Mouse (Mus musculus) spleen, adult 2 months (tissue): Measurements from ENCODE around the gene Herpud1. TPM values are rescaled to one million over a fixed set of nuclear protein-coding genes. Genes with fewer than 3 reads are reported as not detected.

Experiments used
- DNase-seq, 2 experiments: peaks; one replicate each; pipeline versions ENCODE4 v3.0.0 to v3.0.0-alpha.2; 2012 to 2021; ENCODE audit warnings: low spot score in 2 of 2, low read depth in 1 of 2
- H3K27ac ChIP-seq: fragments of 200-500 bp; 2 replicates; pipeline ENCODE4 v1.5.1; 2012; ENCODE audit warnings: low read length, inconsistent platforms; ENCODE audit not compliant: insufficient read depth
- H3K27me3 ChIP-seq: fragments of 200-500 bp; 2 replicates; pipeline ENCODE4 v1.6.1; 2012; ENCODE audit warnings: mild to moderate bottlenecking, moderate library complexity, low read length, inconsistent platforms; ENCODE audit not compliant: control insufficient read depth, insufficient read depth
- H3K36me3 ChIP-seq: fragments of 200-500 bp; 2 replicates; pipeline ENCODE4 v1.6.1; 2012; ENCODE audit warnings: mild to moderate bottlenecking, low read length, inconsistent platforms; ENCODE audit not compliant: control insufficient read depth, insufficient read depth
- H3K4me1 ChIP-seq: fragments of 200-500 bp; 2 replicates; pipeline ENCODE4 v1.6.1; 2011; ENCODE audit warnings: inconsistent platforms; ENCODE audit not compliant: control insufficient read depth, insufficient read depth, insufficient read length
- H3K4me3 ChIP-seq: fragments of 200-500 bp; 2 replicates; pipeline ENCODE4 v1.5.1; 2011; ENCODE audit warnings: mild to moderate bottlenecking, inconsistent platforms; ENCODE audit not compliant: insufficient read depth, insufficient read length; ENCODE audit errors: extremely low read depth
- CTCF ChIP-seq: fragments of 200-500 bp; IDR thresholded peaks from 2 replicates; pipeline ENCODE4 v1.5.1; 2011; ENCODE audit warnings: mild to moderate bottlenecking, inconsistent platforms; ENCODE audit not compliant: insufficient read depth, insufficient read length, insufficient replicate concordance; ENCODE audit errors: extremely low read depth
- POLR2A ChIP-seq: fragments of 200-500 bp; IDR thresholded peaks from 2 replicates; pipeline ENCODE4 v1.6.1; 2011; ENCODE audit warnings: low read depth, low read length, inconsistent platforms
- WGBS: fragments of 180-500 bp; shearing (Covaris S2); methylation state at CpG from one replicate; pipeline ENCODE4 v1.1.7; 2018; 5-methylcytosine and 5-hydroxymethylcytosine counted together
- polyA plus RNA-seq: library from polyadenylated mRNA; depleted of rRNA; stranded (reverse); fragments of >200 nt; gene quantifications from 2 replicates; pipeline ENCODE4 v1.2.3, GENCODE M21; 2012; rRNA removed

Gene Herpud1
- 198 and 350 TPM in 2 replicates for polyA plus RNA-seq

DNA sequence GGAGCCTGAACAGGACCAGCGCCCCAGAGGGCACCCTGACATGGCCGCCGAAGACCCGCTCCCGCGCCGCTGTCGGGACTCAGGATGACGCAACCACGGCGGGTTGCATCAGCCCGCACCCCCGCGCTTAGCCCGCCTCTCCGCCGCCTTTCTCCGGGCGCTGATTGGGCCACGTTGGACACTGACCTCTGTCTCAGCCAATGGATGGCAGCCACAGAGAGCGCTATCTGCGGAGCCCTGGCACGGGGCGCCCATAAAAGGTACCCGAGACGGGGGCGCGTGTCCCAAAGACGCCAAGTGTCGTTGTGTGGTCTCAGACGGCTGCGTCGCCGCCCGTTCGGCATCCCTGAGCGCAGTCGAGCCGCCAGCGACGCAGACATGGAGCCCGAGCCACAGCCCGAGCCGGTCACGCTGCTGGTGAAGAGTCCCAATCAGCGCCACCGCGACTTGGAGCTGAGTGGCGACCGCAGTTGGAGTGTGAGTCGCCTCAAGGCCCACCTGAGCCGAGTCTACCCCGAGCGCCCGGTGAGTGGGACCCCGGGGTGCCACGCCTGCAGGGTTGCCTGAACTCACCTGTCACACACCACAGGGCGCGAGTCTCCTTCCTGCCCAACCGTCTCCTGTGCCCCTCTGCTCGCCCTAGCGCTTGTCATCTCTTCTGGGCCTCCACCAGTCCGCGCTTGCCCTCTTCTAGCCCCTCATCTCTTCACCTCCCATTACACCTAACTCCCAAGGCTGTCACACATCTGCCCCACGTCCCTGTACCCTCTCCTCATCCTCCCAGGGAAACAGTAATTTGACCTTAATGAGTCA lies at the start of gene Herpud1:
Gene Herpud1, plus strand, starts transcription at position 225 of the 813 bp plus-strand sequence.
- TF ChIP-seq CTCF (no peak), POLR2A (peak; percentile 80)
- Histone ChIP-seq H3K27me3 (no peaks in the 10 kb centered on the region), H3K27ac (peak within 1 kb of the TSS; percentile 98), H3K36me3 (peaks cover 18% of the 10 kb centered on the region), H3K4me3 (peak within 1 kb of the TSS; percentile 93), H3K4me1 (peaks cover 4% of the 10 kb centered on the region; the same call in 1 of the 2 replicates)
- under 1% methylated on average over 65 of the region's 65 CpGs for WGBS
- peak; percentile 90 to 98 for DNase-seq

DNA sequence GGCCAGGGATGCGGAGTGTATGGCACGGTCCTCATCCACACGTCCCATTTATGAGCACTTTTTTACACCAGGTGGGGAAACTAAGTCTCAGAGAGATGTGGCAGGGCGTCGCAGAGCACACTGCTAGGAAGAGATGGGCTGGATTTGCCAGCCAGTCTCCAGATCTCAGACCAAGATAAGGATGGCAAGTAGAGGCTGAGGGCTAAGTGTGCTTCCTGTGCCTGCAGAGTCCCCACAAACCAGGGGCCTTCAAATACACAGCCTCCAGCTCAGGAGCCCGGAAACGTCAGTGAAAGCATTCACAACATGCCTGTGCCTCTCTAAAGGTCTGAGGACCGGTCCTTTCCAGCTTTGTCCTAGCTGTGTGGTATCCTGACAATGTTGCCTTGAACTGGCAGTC lies 48.7 kb upstream of the Herpud1 start:
- H3K27ac ChIP-seq, result no peak overlapping the region
- no peak overlapping the region for H3K4me3 ChIP-seq
- WGBS, result 55% methylated on average over 8 of the region's 8 CpGs
- peaks cover 7% of the 10 kb centered on the region; the same call in 1 of the 2 replicates for H3K4me1 ChIP-seq
- DNase-seq, result no peak
- TF ChIP-seq CTCF, result no peak
- TF ChIP-seq POLR2A, result no peak
- no peaks in the 10 kb centered on the region for H3K36me3 ChIP-seq
- no peaks in the 10 kb centered on the region for H3K27me3 ChIP-seq

DNA sequence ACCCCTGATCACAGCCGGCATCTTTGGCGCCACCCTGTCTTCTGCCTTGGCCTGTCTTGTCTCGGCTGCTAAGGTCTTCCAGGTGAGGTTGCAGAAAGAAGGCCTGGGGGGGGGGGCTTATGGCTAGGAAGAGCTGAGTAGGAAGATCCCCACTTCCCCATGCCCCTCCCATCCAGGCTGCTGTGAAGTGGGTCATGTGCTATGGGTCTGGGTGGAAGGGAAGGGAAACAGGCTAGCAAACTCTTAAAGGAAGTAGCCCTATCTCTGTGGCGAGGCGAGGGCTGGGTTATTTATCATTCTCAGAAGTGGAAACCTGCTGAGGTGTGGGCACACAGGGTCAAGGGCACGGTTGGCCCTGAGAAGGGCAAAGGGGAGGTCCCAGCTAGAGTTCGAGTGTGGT lies 45.4 kb upstream of the Herpud1 start:
- TF ChIP-seq POLR2A, result no peak
- TF ChIP-seq CTCF, result no peak
- DNase-seq, result no peak
- peaks cover 17% of the 10 kb centered on the region; the same call in 1 of the 2 replicates for H3K4me1 ChIP-seq
- no peaks in the 10 kb centered on the region for H3K36me3 ChIP-seq
- H3K4me3 ChIP-seq, result no peak overlapping the region
- WGBS, result 62% methylated on average over 7 of the region's 7 CpGs
- H3K27ac ChIP-seq, result 0 out of 2 replicates have a peak overlapping the region, but pooled peaks have one; percentile 19
- H3K27me3 ChIP-seq, result no peaks in the 10 kb centered on the region

DNA sequence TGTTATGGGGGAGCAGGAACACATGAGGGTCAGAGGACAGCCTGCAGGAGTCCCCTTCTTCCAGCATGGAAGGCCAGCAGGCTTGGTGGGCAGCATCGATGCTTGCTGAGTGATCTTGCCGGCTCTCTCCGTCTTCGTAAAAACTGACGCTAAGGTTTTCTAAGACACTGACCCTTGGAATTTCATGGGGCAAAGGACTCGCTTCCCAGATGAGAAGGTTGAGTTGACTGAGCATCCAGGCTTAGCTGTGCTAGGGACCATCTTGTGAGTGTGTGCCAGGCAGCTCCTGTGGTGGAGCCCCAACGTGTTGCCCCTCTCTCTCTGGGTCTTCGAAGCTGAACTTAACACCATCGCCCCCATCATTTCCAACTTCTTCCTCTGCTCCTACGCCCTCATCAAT lies 43.5 kb upstream of the Herpud1 start:
- no peak for DNase-seq
- Histone ChIP-seq H3K36me3 (no peaks in the 10 kb centered on the region), H3K27me3 (no peaks in the 10 kb centered on the region), H3K27ac (no peak overlapping the region), H3K4me1 (peaks cover 29% of the 10 kb centered on the region; the same call in 1 of the 2 replicates), H3K4me3 (no peak overlapping the region)
- no peak for TF ChIP-seq CTCF
- no peak for TF ChIP-seq POLR2A
- 93% methylated on average over 10 of the region's 10 CpGs for WGBS

DNA sequence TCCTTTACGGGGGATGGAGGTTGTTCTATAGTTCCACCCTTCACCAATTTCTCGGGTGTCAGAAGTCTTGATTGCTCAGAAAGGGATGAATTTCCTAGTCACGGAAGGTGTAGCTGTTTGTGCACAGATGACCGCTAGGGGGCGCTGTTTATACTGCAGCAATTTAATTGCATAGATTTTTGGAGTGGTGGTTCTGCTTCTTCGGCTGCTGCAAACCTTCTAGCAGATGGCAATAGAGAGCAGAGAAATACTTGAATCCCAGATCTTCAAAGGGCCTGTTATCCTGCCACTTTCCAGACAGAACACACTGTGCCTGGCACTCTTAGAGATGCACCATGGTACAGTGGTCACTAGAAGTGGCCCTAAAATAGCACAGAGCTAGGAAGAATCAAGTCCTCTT lies 42.9 kb upstream of the Herpud1 start:
- WGBS, result 6% methylated on average over 6 of the region's 6 CpGs
- H3K36me3 ChIP-seq, result no peaks in the 10 kb centered on the region
- H3K4me3 ChIP-seq, result no peak overlapping the region
- no peak overlapping the region for H3K27ac ChIP-seq
- no peaks in the 10 kb centered on the region for H3K27me3 ChIP-seq
- DNase-seq, result peak; percentile 62 to 78
- H3K4me1 ChIP-seq, result peaks cover 32% of the 10 kb centered on the region; the same call in 1 of the 2 replicates
- TF ChIP-seq CTCF (peak; percentile 73; the same call in 1 of the 2 replicates), POLR2A (no peak)

DNA sequence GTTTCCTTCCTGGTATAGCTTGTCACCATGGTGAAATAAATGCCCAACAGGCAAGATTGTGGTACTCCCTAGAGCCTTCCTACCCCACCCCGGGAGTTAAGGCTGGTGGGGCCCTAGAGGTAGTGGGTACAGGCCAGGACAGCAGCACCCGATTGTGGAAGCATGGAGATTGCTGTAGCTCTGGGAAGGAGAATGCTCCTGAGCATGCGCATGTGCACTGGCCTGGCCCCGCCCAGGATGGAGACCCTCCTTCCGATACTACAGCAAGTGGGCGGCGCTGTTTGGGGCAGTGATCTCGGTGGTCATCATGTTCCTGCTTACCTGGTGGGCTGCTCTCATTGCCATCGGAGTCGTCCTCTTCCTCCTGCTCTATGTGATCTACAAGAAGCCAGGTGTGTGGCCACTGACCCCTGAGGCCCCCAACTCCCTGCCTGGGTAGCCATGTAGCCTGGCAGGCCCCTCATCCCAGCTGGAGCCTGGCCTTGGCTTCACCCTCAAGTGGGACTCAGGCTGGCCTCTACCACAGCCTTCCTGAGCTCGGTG lies 42.4 kb upstream of the Herpud1 start:
- Histone ChIP-seq H3K36me3 (no peaks in the 10 kb centered on the region), H3K4me3 (no peak overlapping the region), H3K4me1 (peaks cover 36% of the 10 kb centered on the region; the same call in 1 of the 2 replicates), H3K27ac (no peak overlapping the region), H3K27me3 (no peaks in the 10 kb centered on the region)
- 87% methylated on average over 11 of the region's 11 CpGs for WGBS
- TF ChIP-seq CTCF (no peak), POLR2A (no peak)
- no peak for DNase-seq
